Mouse (Mus musculus): ENCODE data around the gene Ccdc7a. TPM values are rescaled to one million over a fixed set of nuclear protein-coding genes. Genes with fewer than 3 reads are reported as not detected.

The Ccdc7a gene
- polyA plus RNA-seq, 1 experiment from 2014 or later: not detected

Other genes with a start within 250 kb of the Ccdc7a start
- not detected in 2 replicates for gene Ccdc7b, start 1.6 kb upstream of the Ccdc7a start, polyA plus RNA-seq (2014; fragmentation: Nextera tagmentation; extraction: Ambion mirVana)
- gene Gm10999, start 66.1 kb upstream of the Ccdc7a start, polyA plus RNA-seq (2014; fragmentation: Nextera tagmentation; extraction: Ambion mirVana): not detected in 2 replicates
- gene 2610044O15Rik8, start 168.9 kb upstream of the Ccdc7a start, polyA plus RNA-seq (2014; fragmentation: Nextera tagmentation; extraction: Ambion mirVana): 28.2 and 28.6 TPM in 2 replicates

Data from hindbrain, embryonic 11.5 days (tissue).